Mouse (Mus musculus): ENCODE results near the gene Tspan32. TPM values are rescaled to one million over a fixed set of nuclear protein-coding genes. Genes with fewer than 3 reads are reported as not detected.
A peak's percentile ranks its signal among the peaks of the same experiment; 100 is the strongest.

The Tspan32 gene
- polyA plus RNA-seq, 1 experiment from 2014 or later = 2.6 TPM

DNA sequence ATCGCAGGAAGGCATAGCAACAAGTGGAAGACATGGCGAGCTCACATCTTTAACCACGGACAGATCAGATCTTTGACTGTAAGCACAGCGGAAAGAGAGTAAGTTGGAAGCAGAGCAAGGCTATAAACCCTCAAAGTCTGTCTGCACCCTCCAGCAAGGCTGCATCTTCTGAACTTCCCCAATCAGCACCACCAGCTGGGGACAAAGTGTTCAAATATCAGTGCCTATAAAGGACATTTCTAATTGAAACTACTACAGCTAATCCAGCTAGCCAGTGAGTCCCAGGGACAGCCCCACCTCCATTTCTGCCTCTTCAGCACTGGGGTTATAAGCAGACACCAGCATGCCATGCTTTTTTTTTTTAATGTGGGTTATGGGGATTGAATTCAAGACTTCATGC, 32.5 kb downstream of the Tspan32 start:
- no peak overlapping the region for H3K4me3 ChIP-seq (ENCODE audit: low read length)
- no peak overlapping the region for H3K4me2 ChIP-seq (ENCODE audit: low read depth, low read length)
- ATAC-seq (ENCODE audit: low read depth) = no peak
- WGBS = 93% methylated on average over 4 of the region's 4 CpGs
- H3K9ac ChIP-seq (ENCODE audit: low read length) = no peak overlapping the region
- H3K9me3 ChIP-seq (ENCODE audit: control insufficient read depth, low read length) = no peaks in the 10 kb centered on the region
- H3K27ac ChIP-seq (ENCODE audit: low read length) = no peak overlapping the region
- H3K4me1 ChIP-seq (replicated peaks; ENCODE audit: control insufficient read depth, insufficient read depth, low read length) = peaks cover 14% of the 10 kb centered on the region
- H3K36me3 ChIP-seq (ENCODE audit: control insufficient read depth, insufficient read depth, low read length) = no peaks in the 10 kb centered on the region
- H3K27me3 ChIP-seq (ENCODE audit: control insufficient read depth, insufficient read depth, low read depth, low read length) = no peaks in the 10 kb centered on the region

DNA sequence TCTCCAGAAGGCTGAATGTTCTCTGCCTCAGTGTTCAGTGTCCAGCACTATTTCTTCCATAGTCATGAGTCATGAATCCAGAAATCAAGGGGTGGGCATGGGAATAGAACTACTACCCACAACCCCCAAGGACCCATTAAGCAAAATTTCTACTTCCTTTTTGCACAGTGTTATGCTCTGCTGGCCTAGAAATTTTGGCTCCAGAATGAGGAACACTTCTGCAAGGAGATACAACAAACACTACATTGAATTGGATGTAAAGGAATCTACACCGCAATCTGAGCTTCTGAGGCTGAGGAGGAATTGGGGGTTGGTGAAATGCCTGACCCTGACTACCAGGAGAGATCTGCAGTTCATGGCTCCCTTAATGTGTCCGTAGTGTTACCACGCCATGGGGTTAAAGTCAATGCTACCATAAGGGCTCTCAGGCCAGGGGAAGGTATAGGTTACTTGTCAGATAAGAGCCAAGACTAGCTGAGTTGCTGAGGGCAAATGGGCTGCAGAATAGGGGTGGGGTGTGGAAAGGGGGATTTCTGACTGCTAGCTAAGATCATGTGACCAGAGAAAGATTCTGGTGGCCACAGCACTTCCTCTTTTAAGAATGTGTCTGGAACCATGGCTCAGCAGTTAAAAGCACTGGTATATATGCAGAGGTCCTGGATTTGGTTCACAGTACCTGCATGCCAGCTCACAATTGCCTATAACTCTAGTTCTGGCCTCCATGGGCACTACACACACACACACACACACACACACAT, 33.5 kb downstream of the Tspan32 start:
- no peak overlapping the region for H3K27ac ChIP-seq (ENCODE audit: low read length)
- H3K4me1 ChIP-seq (replicated peaks; ENCODE audit: control insufficient read depth, insufficient read depth, low read length) = peaks cover 18% of the 10 kb centered on the region
- no peak overlapping the region for H3K9ac ChIP-seq (ENCODE audit: low read length)
- 86% methylated on average over 3 of the region's 3 CpGs for WGBS
- H3K36me3 ChIP-seq (ENCODE audit: control insufficient read depth, insufficient read depth, low read length) = no peaks in the 10 kb centered on the region
- H3K4me2 ChIP-seq (ENCODE audit: low read depth, low read length) = no peak overlapping the region
- H3K9me3 ChIP-seq (ENCODE audit: control insufficient read depth, low read length) = no peaks in the 10 kb centered on the region
- H3K27me3 ChIP-seq (ENCODE audit: control insufficient read depth, insufficient read depth, low read depth, low read length) = no peaks in the 10 kb centered on the region
- ATAC-seq (ENCODE audit: low read depth) = no peak
- no peak overlapping the region for H3K4me3 ChIP-seq (ENCODE audit: low read length)

DNA sequence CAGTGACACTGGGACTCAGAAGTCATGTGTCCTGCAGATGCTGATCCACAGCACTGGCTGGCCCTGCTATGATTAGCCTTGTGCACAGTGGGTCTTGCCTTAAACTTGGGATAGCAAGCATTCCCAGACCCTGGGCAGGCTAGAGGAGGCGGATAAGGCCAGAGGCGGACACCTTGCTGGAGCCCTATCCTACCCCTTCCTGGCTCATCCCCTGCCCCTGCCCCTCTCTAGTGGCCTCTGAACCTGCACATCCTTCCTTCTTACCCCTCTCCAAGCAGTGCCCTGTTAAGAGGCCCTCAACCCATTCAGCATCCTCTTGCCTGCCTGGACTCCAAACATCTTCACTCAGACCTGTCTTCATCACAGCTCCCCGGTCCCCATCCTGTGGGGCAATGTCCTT, 35.7 kb downstream of the Tspan32 start:
- no peak for ATAC-seq (ENCODE audit: low read depth)
- H3K4me2 ChIP-seq (ENCODE audit: low read depth, low read length) = no peak overlapping the region
- no peak overlapping the region for H3K4me3 ChIP-seq (ENCODE audit: low read length)
- WGBS = 93% methylated on average over 3 of the region's 3 CpGs
- H3K4me1 ChIP-seq (replicated peaks; ENCODE audit: control insufficient read depth, insufficient read depth, low read length) = peaks cover 18% of the 10 kb centered on the region
- no peaks in the 10 kb centered on the region for H3K9me3 ChIP-seq (ENCODE audit: control insufficient read depth, low read length)
- H3K36me3 ChIP-seq (ENCODE audit: control insufficient read depth, insufficient read depth, low read length) = no peaks in the 10 kb centered on the region
- no peak overlapping the region for H3K27ac ChIP-seq (ENCODE audit: low read length)
- H3K9ac ChIP-seq (ENCODE audit: low read length) = no peak overlapping the region
- H3K27me3 ChIP-seq (ENCODE audit: control insufficient read depth, insufficient read depth, low read depth, low read length) = no peaks in the 10 kb centered on the region

GRCm38 (mm10) chr7:143041138-143041822, 36.4 kb downstream of the Tspan32 start:
- no peak overlapping the region for H3K4me3 ChIP-seq (ENCODE audit: low read length)
- no peaks in the 10 kb centered on the region for H3K36me3 ChIP-seq (ENCODE audit: control insufficient read depth, insufficient read depth, low read length)
- no peaks in the 10 kb centered on the region for H3K27me3 ChIP-seq (ENCODE audit: control insufficient read depth, insufficient read depth, low read depth, low read length)
- ATAC-seq (ENCODE audit: low read depth) = peak; percentile 16; the same call in 1 of the 2 replicates
- 57% methylated on average over 3 of the region's 3 CpGs for WGBS
- H3K9me3 ChIP-seq (ENCODE audit: control insufficient read depth, low read length) = no peaks in the 10 kb centered on the region
- H3K4me2 ChIP-seq (ENCODE audit: low read depth, low read length) = no peak overlapping the region
- H3K4me1 ChIP-seq (replicated peaks; ENCODE audit: control insufficient read depth, insufficient read depth, low read length) = peaks cover 18% of the 10 kb centered on the region
- H3K9ac ChIP-seq (ENCODE audit: low read length) = no peak overlapping the region
- H3K27ac ChIP-seq (ENCODE audit: low read length) = peak overlapping the region; percentile 64

DNA sequence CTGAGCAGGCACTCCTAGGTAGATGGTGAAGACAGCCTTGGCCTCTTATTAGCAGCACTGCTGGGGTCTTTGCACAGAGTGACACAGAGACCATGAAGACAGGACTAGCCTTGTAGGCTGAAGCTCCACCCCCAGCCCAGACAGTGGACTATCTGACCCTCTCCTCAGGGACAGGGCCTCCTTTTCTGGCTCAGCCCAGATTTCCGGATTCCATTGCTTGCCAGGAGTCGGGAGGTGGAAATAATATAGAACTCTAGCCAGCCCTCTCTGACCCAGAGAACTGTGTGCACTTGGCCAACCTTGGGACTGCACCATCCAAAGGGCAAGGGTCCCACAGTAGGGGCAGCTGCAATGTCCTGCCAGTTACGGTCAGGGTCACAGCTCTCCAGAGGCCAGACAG, 37.2 kb downstream of the Tspan32 start:
- Histone ChIP-seq H3K27ac (ENCODE audit: low read length) (peak overlapping the region; percentile 64), H3K27me3 (ENCODE audit: control insufficient read depth, insufficient read depth, low read depth, low read length) (no peaks in the 10 kb centered on the region), H3K4me3 (ENCODE audit: low read length) (no peak overlapping the region), H3K4me1 (replicated peaks; ENCODE audit: control insufficient read depth, insufficient read depth, low read length) (peaks cover 18% of the 10 kb centered on the region), H3K4me2 (ENCODE audit: low read depth, low read length) (no peak overlapping the region), H3K9ac (ENCODE audit: low read length) (no peak overlapping the region), H3K36me3 (ENCODE audit: control insufficient read depth, insufficient read depth, low read length) (no peaks in the 10 kb centered on the region), H3K9me3 (ENCODE audit: control insufficient read depth, low read length) (no peaks in the 10 kb centered on the region)
- peak; percentile 92 for ATAC-seq (ENCODE audit: low read depth)
- WGBS = 32% methylated on average over 3 of the region's 3 CpGs

DNA sequence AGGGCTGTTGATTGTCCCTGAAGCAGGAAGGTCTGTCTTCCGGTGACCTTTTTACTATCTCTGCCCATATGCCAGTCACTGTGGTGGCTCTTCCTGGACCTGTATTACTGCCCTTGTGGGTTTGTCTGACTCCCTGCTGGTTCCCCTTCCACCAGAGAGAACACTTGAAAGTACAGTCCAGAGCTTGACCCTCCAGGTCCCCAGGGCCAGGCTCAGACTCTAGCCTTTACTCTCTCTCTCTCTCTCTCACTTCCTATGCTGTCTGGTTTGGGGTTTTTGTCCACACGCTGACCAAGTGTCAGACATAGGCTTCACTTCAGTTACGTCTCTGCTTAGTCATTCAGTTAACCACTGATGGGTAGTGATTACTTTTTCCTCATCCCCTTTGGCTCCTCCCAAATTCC, 38.1 kb downstream of the Tspan32 start:
- peak overlapping the region; percentile 64 for H3K27ac ChIP-seq (ENCODE audit: low read length)

DNA sequence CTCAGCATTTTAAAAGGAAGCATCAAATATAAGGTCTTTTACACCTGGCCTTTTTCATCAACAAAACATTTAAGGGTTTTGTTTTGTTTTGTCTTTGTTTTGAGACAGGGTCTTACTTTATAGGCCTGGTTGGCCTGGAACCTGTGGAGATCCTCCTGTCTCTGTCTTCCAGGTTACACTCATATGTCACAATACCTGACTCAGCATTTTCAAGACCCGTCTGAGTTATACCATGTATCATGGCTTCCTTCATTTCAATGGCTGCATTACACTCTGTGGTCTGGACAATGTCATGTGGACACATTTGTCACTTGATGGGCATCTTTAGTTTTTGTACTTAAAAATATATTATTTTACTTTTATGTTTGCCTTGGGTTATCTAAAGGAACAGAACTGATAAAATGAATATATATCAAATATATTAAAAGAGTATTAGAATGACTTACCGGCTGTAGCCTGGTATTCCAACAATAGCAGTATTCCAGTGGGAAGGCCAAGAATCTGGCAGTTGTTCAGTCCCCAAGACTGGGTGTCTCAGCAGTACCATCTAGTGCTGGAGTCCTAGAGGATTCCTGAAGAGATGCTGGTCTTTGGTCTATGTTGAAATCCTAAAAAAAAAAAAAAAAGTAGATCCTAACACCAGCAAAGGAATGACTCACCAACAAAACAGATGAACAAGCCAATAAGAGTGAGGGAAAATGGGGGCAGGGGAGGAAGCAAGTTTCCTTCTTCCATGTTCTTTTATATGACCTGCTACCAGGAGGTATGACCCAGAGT, 39.4 kb downstream of the Tspan32 start:
- Histone ChIP-seq H3K27ac (ENCODE audit: low read length) (no peak overlapping the region), H3K9ac (ENCODE audit: low read length) (no peak overlapping the region), H3K9me3 (ENCODE audit: control insufficient read depth, low read length) (no peaks in the 10 kb centered on the region), H3K4me3 (ENCODE audit: low read length) (no peak overlapping the region), H3K4me1 (replicated peaks; ENCODE audit: control insufficient read depth, insufficient read depth, low read length) (peaks cover 18% of the 10 kb centered on the region), H3K36me3 (ENCODE audit: control insufficient read depth, insufficient read depth, low read length) (no peaks in the 10 kb centered on the region), H3K4me2 (ENCODE audit: low read depth, low read length) (no peak overlapping the region), H3K27me3 (ENCODE audit: control insufficient read depth, insufficient read depth, low read depth, low read length) (no peaks in the 10 kb centered on the region)
- ATAC-seq (ENCODE audit: low read depth) = no peak
- 81% methylated on average over 2 of the region's 2 CpGs for WGBS

More for the DNA sequence above, 38.1 kb downstream of the Tspan32 start:
- no peak for ATAC-seq (ENCODE audit: low read depth)
- no peak overlapping the region for H3K4me3 ChIP-seq (ENCODE audit: low read length)
- 74% methylated on average over 3 of the region's 3 CpGs for WGBS
- no peak overlapping the region for H3K4me2 ChIP-seq (ENCODE audit: low read depth, low read length)
- no peaks in the 10 kb centered on the region for H3K9me3 ChIP-seq (ENCODE audit: control insufficient read depth, low read length)
- no peak overlapping the region for H3K9ac ChIP-seq (ENCODE audit: low read length)
- no peaks in the 10 kb centered on the region for H3K36me3 ChIP-seq (ENCODE audit: control insufficient read depth, insufficient read depth, low read length)
- H3K27me3 ChIP-seq (ENCODE audit: control insufficient read depth, insufficient read depth, low read depth, low read length) = no peaks in the 10 kb centered on the region
- peaks cover 18% of the 10 kb centered on the region for H3K4me1 ChIP-seq (replicated peaks; ENCODE audit: control insufficient read depth, insufficient read depth, low read length)

GRCm38 (mm10) chr7:143044826-143045206, 40.0 kb downstream of the Tspan32 start:
- H3K4me1 ChIP-seq (replicated peaks; ENCODE audit: control insufficient read depth, insufficient read depth, low read length) = peaks cover 18% of the 10 kb centered on the region
- no peak overlapping the region for H3K4me2 ChIP-seq (ENCODE audit: low read depth, low read length)
- H3K9ac ChIP-seq (ENCODE audit: low read length) = no peak overlapping the region
- H3K27me3 ChIP-seq (ENCODE audit: control insufficient read depth, insufficient read depth, low read depth, low read length) = no peaks in the 10 kb centered on the region
- no peak overlapping the region for H3K4me3 ChIP-seq (ENCODE audit: low read length)
- H3K9me3 ChIP-seq (ENCODE audit: control insufficient read depth, low read length) = no peaks in the 10 kb centered on the region
- ATAC-seq (ENCODE audit: low read depth) = no peak
- H3K36me3 ChIP-seq (ENCODE audit: control insufficient read depth, insufficient read depth, low read length) = no peaks in the 10 kb centered on the region
- H3K27ac ChIP-seq (ENCODE audit: low read length) = no peak overlapping the region

GRCm38 (mm10) chr7:143046358-143046757, 41.5 kb downstream of the Tspan32 start:
- Histone ChIP-seq H3K4me3 (ENCODE audit: low read length) (no peak overlapping the region), H3K27ac (ENCODE audit: low read length) (no peak overlapping the region), H3K36me3 (ENCODE audit: control insufficient read depth, insufficient read depth, low read length) (no peaks in the 10 kb centered on the region), H3K4me2 (ENCODE audit: low read depth, low read length) (no peak overlapping the region), H3K27me3 (ENCODE audit: control insufficient read depth, insufficient read depth, low read depth, low read length) (no peaks in the 10 kb centered on the region), H3K9ac (ENCODE audit: low read length) (no peak overlapping the region), H3K9me3 (ENCODE audit: control insufficient read depth, low read length) (no peaks in the 10 kb centered on the region), H3K4me1 (replicated peaks; ENCODE audit: control insufficient read depth, insufficient read depth, low read length) (peaks cover 14% of the 10 kb centered on the region)
- no peak for ATAC-seq (ENCODE audit: low read depth)
- 44% methylated on average over 7 of the region's 7 CpGs for WGBS
